Mouse (Mus musculus): ENCODE results near the gene Mipep. TPM values are rescaled to one million over a fixed set of nuclear protein-coding genes. Genes with fewer than 3 reads are reported as not detected.

The Mipep gene
- total and polyA plus RNA-seq, 3 experiments: 19.1 to 26.4 TPM; not detected in 1

- H3K79me2 ChIP-seq (ENCODE audit: control insufficient read depth, insufficient read depth, low read length, poor library complexity): no peaks in the 10 kb centered on the region
- no peak overlapping the region for H3K27ac ChIP-seq (ENCODE audit: control insufficient read depth, low read depth, low read length)
- TF ChIP-seq ZC3H11A (IDR thresholded peaks at IDR 0.05; ENCODE audit: low read depth, low read length): no peak
- TF ChIP-seq ELF1 (IDR thresholded peaks at IDR 0.05; ENCODE audit: low read depth, low read length): no peak
- no peak for TF ChIP-seq NRF1 (IDR thresholded peaks at IDR 0.05; ENCODE audit: insufficient read depth, low read depth, low read length, poor library complexity, severe bottlenecking)
- no peak for TF ChIP-seq RAD21 (IDR thresholded peaks at IDR 0.05; ENCODE audit: low read depth, low read length)
- no peak for TF ChIP-seq MAFK (IDR thresholded peaks at IDR 0.05; ENCODE audit: borderline replicate concordance, low read depth, low read length)
- no peak for TF ChIP-seq HCFC1 (IDR thresholded peaks at IDR 0.05; ENCODE audit: low read depth, low read length)
- no peak for TF ChIP-seq CTCF (IDR thresholded peaks at IDR 0.05 in 2 of 3, conservative IDR thresholded peaks at IDR 0.05 in 1 of 3; ENCODE audit: control insufficient read depth in 1 of 3, insufficient read depth in 1 of 3, low read depth in 2 of 3, low read length in 3 of 3, poor library complexity in 1 of 3, severe bottlenecking in 1 of 3)
- no peak for TF ChIP-seq CHD1 (IDR thresholded peaks at IDR 0.05; ENCODE audit: low read depth, low read length)
- TF ChIP-seq MEF2A (IDR thresholded peaks at IDR 0.05; ENCODE audit: extremely low read depth, insufficient replicate concordance, low read depth, low read length, poor library complexity, severe bottlenecking): no peak
- TF ChIP-seq GATA1 (IDR thresholded peaks at IDR 0.05; ENCODE audit: low read depth, low read length): no peak
- TF ChIP-seq TCF12 (IDR thresholded peaks at IDR 0.05; ENCODE audit: low read depth, low read length): no peak
- TF ChIP-seq MXI1 (IDR thresholded peaks at IDR 0.05; ENCODE audit: low read depth, low read length): no peak
- H3K4me3 ChIP-seq (ENCODE audit: control insufficient read depth in 1 of 2, insufficient read depth in 1 of 2, low read depth in 2 of 2, low read length in 2 of 2): no peak overlapping the region
- no peaks in the 10 kb centered on the region for H3K4me1 ChIP-seq (ENCODE audit: control insufficient read depth in 1 of 2, insufficient read depth in 2 of 2, low read length in 2 of 2)
- DNase-seq (ENCODE audit: low read depth, low spot score): no peak
- no peaks in the 10 kb centered on the region for H3K9me3 ChIP-seq (replicated peaks; ENCODE audit: insufficient read depth, low read length)
- no peak overlapping the region for H3K9ac ChIP-seq (ENCODE audit: control insufficient read depth, low read depth, low read length, poor library complexity, severe bottlenecking)
- H3K36me3 ChIP-seq (ENCODE audit: control insufficient read depth in 1 of 2, insufficient read depth in 2 of 2, low read length in 2 of 2): no peaks in the 10 kb centered on the region
- H3K27me3 ChIP-seq (ENCODE audit: control insufficient read depth in 1 of 2, insufficient read depth in 2 of 2, low read length in 2 of 2): no peaks in the 10 kb centered on the region
Measured at GRCm38 (mm10) chr14:60757265-60757664, 27.1 kb upstream of the Mipep start.

GRCm38 (mm10) chr14:60757722-60758121, 26.7 kb upstream of the Mipep start:
- Histone ChIP-seq H3K9me3 (replicated peaks; ENCODE audit: insufficient read depth, low read length) (no peaks in the 10 kb centered on the region), H3K36me3 (ENCODE audit: control insufficient read depth in 1 of 2, insufficient read depth in 2 of 2, low read length in 2 of 2) (no peaks in the 10 kb centered on the region), H3K27ac (ENCODE audit: control insufficient read depth, low read depth, low read length) (no peak overlapping the region), H3K4me3 (ENCODE audit: control insufficient read depth in 1 of 2, insufficient read depth in 1 of 2, low read depth in 2 of 2, low read length in 2 of 2) (no peak overlapping the region), H3K4me1 (ENCODE audit: control insufficient read depth in 1 of 2, insufficient read depth in 2 of 2, low read length in 2 of 2) (no peaks in the 10 kb centered on the region), H3K9ac (ENCODE audit: control insufficient read depth, low read depth, low read length, poor library complexity, severe bottlenecking) (no peak overlapping the region), H3K79me2 (ENCODE audit: control insufficient read depth, insufficient read depth, low read length, poor library complexity) (no peaks in the 10 kb centered on the region), H3K27me3 (ENCODE audit: control insufficient read depth in 1 of 2, insufficient read depth in 2 of 2, low read length in 2 of 2) (no peaks in the 10 kb centered on the region)
- no peak for DNase-seq (ENCODE audit: low read depth, low spot score)
- no peak for TF ChIP-seq NELFE (IDR thresholded peaks at IDR 0.05; ENCODE audit: low read depth, low read length)
- TF ChIP-seq KAT2A (conservative IDR thresholded peaks at IDR 0.05; ENCODE audit: low read depth, low read length): no peak
- no peak for TF ChIP-seq SMC3 (IDR thresholded peaks at IDR 0.05; ENCODE audit: low read depth, low read length)
- no peak for TF ChIP-seq NRF1 (IDR thresholded peaks at IDR 0.05; ENCODE audit: insufficient read depth, low read depth, low read length, poor library complexity, severe bottlenecking)
- no peak for TF ChIP-seq CHD2 (IDR thresholded peaks at IDR 0.05; ENCODE audit: low read length)
- TF ChIP-seq E2F4 (IDR thresholded peaks at IDR 0.05; ENCODE audit: borderline replicate concordance, low read depth, low read length): no peak
- TF ChIP-seq MEF2A (IDR thresholded peaks at IDR 0.05; ENCODE audit: extremely low read depth, insufficient replicate concordance, low read depth, low read length, poor library complexity, severe bottlenecking): no peak
- TF ChIP-seq ETS1 (IDR thresholded peaks at IDR 0.05; ENCODE audit: low read depth, low read length): no peak

Data from MEL (cell line).